Mouse (Mus musculus): Measurements from ENCODE around the gene Ngrn.
A peak's percentile ranks its signal among the peaks of the same experiment; 100 is the strongest.

Gene Ngrn

GRCm38 (mm10) chr7:80260625-80261371, at the start of gene Ngrn:
Gene Ngrn, plus strand, starts transcription at chr7:80261215.
- DNase-seq (ENCODE audit: extremely low spot score, low spot score), result peak; percentile 87

- DNase-seq (ENCODE audit: extremely low spot score, low spot score), result no peak
Observed at GRCm38 (mm10) chr7:80213604-80214003, 47.4 kb upstream of the Ngrn start.

GRCm38 (mm10) chr7:80214459-80214858, 46.6 kb upstream of the Ngrn start:
- no peak for DNase-seq (ENCODE audit: extremely low spot score, low spot score)

- DNase-seq (ENCODE audit: extremely low spot score, low spot score), result peak; percentile 74
Observed at GRCm38 (mm10) chr7:80215398-80215797, 45.6 kb upstream of the Ngrn start.

GRCm38 (mm10) chr7:80216566-80216965, 44.4 kb upstream of the Ngrn start:
- no peak for DNase-seq (ENCODE audit: extremely low spot score, low spot score)

- DNase-seq (ENCODE audit: extremely low spot score, low spot score), result no peak
Observed at GRCm38 (mm10) chr7:80218666-80219065, 42.3 kb upstream of the Ngrn start.

GRCm38 (mm10) chr7:80220237-80220797, 40.7 kb upstream of the Ngrn start:
- DNase-seq (ENCODE audit: extremely low spot score, low spot score), result no peak

GRCm38 (mm10) chr7:80221179-80221750, 39.8 kb upstream of the Ngrn start:
- no peak for DNase-seq (ENCODE audit: extremely low spot score, low spot score)

- no peak for DNase-seq (ENCODE audit: extremely low spot score, low spot score)
Observed at GRCm38 (mm10) chr7:80227065-80227464, 34.0 kb upstream of the Ngrn start.

GRCm38 (mm10) chr7:80230196-80230595, 30.8 kb upstream of the Ngrn start:
- DNase-seq (ENCODE audit: extremely low spot score, low spot score), result no peak

GRCm38 (mm10) chr7:80231971-80232488, 29.0 kb upstream of the Ngrn start:
- DNase-seq (ENCODE audit: extremely low spot score, low spot score), result no peak

GRCm38 (mm10) chr7:80232489-80233029, 28.5 kb upstream of the Ngrn start, which contains the start of the genes Cib1 and Gdpgp1:
Gene Cib1, minus strand, starts transcription at chr7:80232813.
Gene Gdpgp1, plus strand, starts transcription at chr7:80232865.
- DNase-seq (ENCODE audit: extremely low spot score, low spot score), result peak; percentile 97

GRCm38 (mm10) chr7:80233799-80234198, 27.2 kb upstream of the Ngrn start:
- no peak for DNase-seq (ENCODE audit: extremely low spot score, low spot score)

GRCm38 (mm10) chr7:80238542-80238941, 22.5 kb upstream of the Ngrn start:
- no peak for DNase-seq (ENCODE audit: extremely low spot score, low spot score)

GRCm38 (mm10) chr7:80241661-80242060, 19.4 kb upstream of the Ngrn start:
- no peak for DNase-seq (ENCODE audit: extremely low spot score, low spot score)

GRCm38 (mm10) chr7:80244851-80245250, 16.2 kb upstream of the Ngrn start:
- no peak for DNase-seq (ENCODE audit: extremely low spot score, low spot score)

- DNase-seq (ENCODE audit: extremely low spot score, low spot score), result peak; percentile 94
Observed at GRCm38 (mm10) chr7:80246148-80246721, 14.8 kb upstream of the Ngrn start, which contains the start of gene Ttll13. Gene Ttll13, plus strand, starts transcription at chr7:80246376.

GRCm38 (mm10) chr7:80246859-80247258, 14.2 kb upstream of the Ngrn start:
- DNase-seq (ENCODE audit: extremely low spot score, low spot score), result no peak

- no peak for DNase-seq (ENCODE audit: extremely low spot score, low spot score)
Observed at GRCm38 (mm10) chr7:80252437-80252836, 8.6 kb upstream of the Ngrn start.

- DNase-seq (ENCODE audit: extremely low spot score, low spot score), result no peak
Observed at GRCm38 (mm10) chr7:80252886-80253285, 8.1 kb upstream of the Ngrn start.

GRCm38 (mm10) chr7:80255981-80256380, 5.0 kb upstream of the Ngrn start:
- no peak for DNase-seq (ENCODE audit: extremely low spot score, low spot score)

- no peak for DNase-seq (ENCODE audit: extremely low spot score, low spot score)
Observed at GRCm38 (mm10) chr7:80257706-80258105, 3.3 kb upstream of the Ngrn start.

Data from neural tube, embryonic 10.5 days (tissue).